8 mouse cellular contexts compared by ENCODE assay signal in the genomic region with DNA sequence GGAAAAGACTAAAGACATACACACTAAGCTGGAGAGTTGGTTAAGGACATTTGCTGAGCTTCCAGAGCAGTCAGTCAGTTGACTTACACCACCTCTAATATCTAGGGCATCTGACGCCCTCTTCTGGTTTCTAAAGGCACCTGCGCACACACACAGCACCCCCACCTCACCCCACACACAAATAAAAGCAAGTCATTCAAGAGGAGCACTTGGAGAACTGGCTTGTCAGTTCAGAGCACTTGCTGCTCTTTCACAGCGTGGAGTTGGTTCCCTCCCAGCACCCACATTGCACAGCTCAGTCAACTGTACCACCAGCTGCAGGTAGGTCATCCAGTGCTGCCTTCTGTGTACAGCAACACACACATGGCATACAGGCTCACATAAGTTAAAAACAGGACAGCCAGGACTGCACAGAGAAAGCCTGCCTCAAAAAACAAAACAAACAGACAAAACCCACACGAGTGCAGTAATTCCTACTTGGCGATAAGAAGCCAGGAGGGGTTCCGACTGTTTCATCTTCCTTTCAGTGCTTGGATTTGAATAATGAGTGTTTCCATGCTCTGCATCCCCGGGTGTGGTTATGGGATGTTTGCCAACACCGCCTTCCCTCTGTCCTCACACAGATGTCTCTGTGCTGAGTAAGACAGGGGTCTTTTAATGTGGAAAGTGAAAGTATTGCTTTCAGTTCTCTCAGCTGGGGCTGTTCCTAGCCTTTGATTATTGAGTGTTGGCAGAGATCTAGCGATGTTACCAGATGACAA. TPM values are rescaled to one million over a fixed set of nuclear protein-coding genes. Genes with fewer than 3 reads are reported as not detected.
DNase-seq lines count a peak whose midpoint lies in the region; ATAC-seq and TF ChIP-seq lines count a peak whose summit lies in the region.

No protein-coding gene starts in this region.

- H3K4me1 ChIP-seq in E14TG2a.4 (replicated peaks; ENCODE audit: low read depth, low read length) = peaks cover 86% of the 10 kb centered on the region
- peaks cover 29% of the 10 kb centered on the region for H3K4me1 ChIP-seq in lung, postnatal 0 days (ENCODE audit: insufficient read depth, low read depth, low read length)

- H3K4me2 ChIP-seq in lung, postnatal 0 days (replicated peaks; ENCODE audit: low read depth, low read length) = peak overlapping the region; percentile 32

- peak overlapping the region; percentile 66 for H3K27ac ChIP-seq in lung, postnatal 0 days (ENCODE audit: low read length)

- peak; percentile 77 for ATAC-seq in lung, postnatal 0 days

- peak; percentile 49 for TF ChIP-seq CTCF in E14TG2a.4 (conservative IDR thresholded peaks at IDR 0.05; ENCODE audit: low read length)
- TF ChIP-seq CTCF in lung, postnatal 0 days (IDR thresholded peaks at IDR 0.05) = peak; percentile 74

- H3K36me3 ChIP-seq in E14TG2a.4 (ENCODE audit: insufficient read depth, low read length) = peaks cover 43% of the 10 kb centered on the region
- H3K36me3 ChIP-seq in lung, postnatal 0 days (ENCODE audit: insufficient read depth, low read length) = no peaks in the 10 kb centered on the region

- DNase-seq in B cell, adult 2 months = peak; percentile 70 to 79
- DNase-seq in cerebellum, adult 9-11 months = peak; percentile 85
- peak; percentile 56 to 58 for DNase-seq in heart, adult 9 months (ENCODE audit: low spot score in 2 of 2)
- DNase-seq in kidney, postnatal 14 days = peak; percentile 68
- DNase-seq in lung, postnatal 0 days (ENCODE audit: low spot score) = peak; percentile 84
- DNase-seq in right cerebral cortex, postnatal 25 days = peak; percentile 37
- no peak for DNase-seq in embryo, embryonic 10 days (ENCODE audit: low spot score)

- H3K9me3 ChIP-seq in E14TG2a.4 (ENCODE audit: low read length) = no peaks in the 10 kb centered on the region
- H3K9me3 ChIP-seq in lung, postnatal 0 days (ENCODE audit: low read length) = no peaks in the 10 kb centered on the region

- no peak overlapping the region for H3K4me3 ChIP-seq in E14TG2a.4 (replicated peaks; ENCODE audit: low read length)
- no peak overlapping the region for H3K4me3 ChIP-seq in lung, postnatal 0 days (ENCODE audit: low read depth, low read length)

- H3K27me3 ChIP-seq in E14TG2a.4 (ENCODE audit: insufficient read depth, low read length) = no peaks in the 10 kb centered on the region
- H3K27me3 ChIP-seq in lung, postnatal 0 days (replicated peaks; ENCODE audit: insufficient read depth, low read length) = no peaks in the 10 kb centered on the region

- WGBS in lung, postnatal 0 days = 25% methylated on average over 9 of the region's 9 CpGs

- H3K9ac ChIP-seq in lung, postnatal 0 days (replicated peaks; ENCODE audit: low read depth) = no peak overlapping the region

- TF ChIP-seq EP300 in lung, postnatal 0 days (IDR thresholded peaks at IDR 0.05) = no peak

RNA-seq across cellular contexts. Expression of gene Rapgef1, which starts 50.9 kb away (rescaled TPM):
- polyA plus RNA-seq in lung, postnatal 0 days (2015; fragmentation: Nextera tagmentation; extraction: Ambion mirVana) = 10.6 and 11.4 TPM in 2 replicates
